Mouse (Mus musculus): Measurements from ENCODE around the gene Bcorl1. TPM values are rescaled to one million over a fixed set of nuclear protein-coding genes. Genes with fewer than 3 reads are reported as not detected.

Gene Bcorl1
- polyA plus RNA-seq (2015; fragmentation: Nextera tagmentation; extraction: Ambion mirVana) = 1.6 and 1.9 TPM in 2 replicates

DNA sequence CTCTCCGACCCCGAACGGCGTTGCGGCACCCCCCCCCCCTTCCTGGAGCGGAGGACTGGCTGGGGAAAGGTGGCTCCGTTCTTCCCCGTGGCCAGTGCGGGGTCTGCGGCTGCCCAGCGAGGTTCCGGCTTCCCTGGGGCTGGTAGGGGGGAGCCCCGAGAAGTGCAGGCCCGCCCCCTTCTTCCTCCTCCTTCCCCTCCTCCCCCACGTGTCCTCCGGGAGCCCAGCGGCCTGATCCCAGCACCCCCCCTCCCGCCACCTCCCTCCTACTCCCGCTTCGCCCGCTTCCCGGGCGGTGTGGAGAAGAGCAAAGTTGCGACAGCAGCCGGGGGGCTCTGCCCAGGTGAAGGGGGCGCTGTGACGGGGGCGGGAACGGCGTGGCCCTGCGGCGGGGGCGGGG lies at the start of gene Bcorl1:
Bcorl1 (plus strand) TSS at position 218 of the 400 bp plus-strand sequence.
- Histone ChIP-seq H3K4me1 (replicated peaks; ENCODE audit: control insufficient read depth, insufficient read depth, low read length) (no peaks in the 10 kb centered on the region), H3K27me3 (replicated peaks; ENCODE audit: control insufficient read depth, insufficient read depth, low read length) (no peaks in the 10 kb centered on the region), H3K4me3 (ENCODE audit: low read depth, low read length) (peak within 1 kb of the TSS; percentile 56), H3K27ac (ENCODE audit: low read depth, low read length) (peak within 1 kb of the TSS; percentile 54), H3K36me3 (ENCODE audit: control insufficient read depth, insufficient read depth) (no peaks in the 10 kb centered on the region), H3K9me3 (ENCODE audit: control insufficient read depth) (no peaks in the 10 kb centered on the region), H3K4me2 (replicated peaks; ENCODE audit: low read depth) (peak within 1 kb of the TSS; percentile 87), H3K9ac (ENCODE audit: low read depth, low read length) (peak within 1 kb of the TSS; percentile 40; the same call in 1 of the 2 replicates)
- peak; percentile 26; the same call in 1 of the 2 replicates for ATAC-seq
- WGBS = 24% methylated on average over 13 of the region's 33 CpGs
- TF ChIP-seq CTCF (IDR thresholded peaks at IDR 0.05; ENCODE audit: low read depth) = no peak

DNA sequence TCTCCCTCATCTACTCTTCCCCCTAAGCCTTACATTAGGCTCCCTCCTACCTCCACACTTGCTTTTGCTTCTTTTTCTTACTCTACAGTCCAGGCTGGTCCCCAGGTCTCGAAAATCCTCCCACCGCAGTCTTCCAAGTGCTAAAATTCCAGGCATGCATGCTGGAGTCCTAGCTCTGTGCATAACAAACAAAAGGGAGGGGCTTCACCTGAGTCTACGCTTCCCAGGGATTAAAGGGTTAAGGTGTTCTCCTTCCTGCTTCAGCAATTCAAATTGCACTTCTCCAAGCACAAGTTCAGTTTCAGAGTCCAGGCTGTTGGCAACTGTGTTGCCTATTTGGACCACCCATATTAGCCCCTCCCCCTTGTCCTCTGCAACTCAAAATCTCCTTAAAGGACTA lies 49.7 kb upstream of the Bcorl1 start:
- no peaks in the 10 kb centered on the region for H3K4me1 ChIP-seq (replicated peaks; ENCODE audit: control insufficient read depth, insufficient read depth, low read length)
- no peaks in the 10 kb centered on the region for H3K36me3 ChIP-seq (ENCODE audit: control insufficient read depth, insufficient read depth)
- H3K4me3 ChIP-seq (ENCODE audit: low read depth, low read length) = no peak overlapping the region
- ATAC-seq = no peak
- H3K9me3 ChIP-seq (ENCODE audit: control insufficient read depth) = no peaks in the 10 kb centered on the region
- H3K27me3 ChIP-seq (replicated peaks; ENCODE audit: control insufficient read depth, insufficient read depth, low read length) = no peaks in the 10 kb centered on the region
- no peak for TF ChIP-seq CTCF (IDR thresholded peaks at IDR 0.05; ENCODE audit: low read depth)
- WGBS = 47% methylated on average over 3 of the region's 3 CpGs
- H3K4me2 ChIP-seq (replicated peaks; ENCODE audit: low read depth) = no peak overlapping the region
- no peak overlapping the region for H3K27ac ChIP-seq (ENCODE audit: low read depth, low read length)
- no peak overlapping the region for H3K9ac ChIP-seq (ENCODE audit: low read depth, low read length)

DNA sequence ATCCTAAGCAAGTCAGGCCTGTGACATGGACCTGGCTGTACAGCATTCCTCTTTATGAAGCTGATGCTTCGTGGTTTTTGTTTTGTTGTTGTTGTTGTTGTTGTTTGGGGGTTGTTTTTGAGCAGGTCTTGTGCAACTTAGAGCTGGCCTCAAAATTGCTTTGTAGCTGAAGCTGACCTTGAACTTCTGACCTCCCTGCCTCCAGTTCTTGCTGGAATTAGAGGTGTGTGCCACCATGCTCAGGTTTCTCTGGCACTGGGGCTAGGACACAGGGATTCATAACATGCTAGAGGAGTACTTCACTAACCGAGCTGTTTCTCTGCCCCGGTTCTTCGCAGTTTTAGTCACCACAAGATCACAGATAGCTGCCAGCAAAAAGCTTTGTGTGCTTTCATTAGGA lies 35.8 kb upstream of the Bcorl1 start:
- H3K27ac ChIP-seq (ENCODE audit: low read depth, low read length) = no peak overlapping the region
- H3K4me3 ChIP-seq (ENCODE audit: low read depth, low read length) = no peak overlapping the region
- no peaks in the 10 kb centered on the region for H3K27me3 ChIP-seq (replicated peaks; ENCODE audit: control insufficient read depth, insufficient read depth, low read length)
- WGBS = 80% methylated on average over 4 of the region's 4 CpGs
- no peaks in the 10 kb centered on the region for H3K4me1 ChIP-seq (replicated peaks; ENCODE audit: control insufficient read depth, insufficient read depth, low read length)
- H3K4me2 ChIP-seq (replicated peaks; ENCODE audit: low read depth) = no peak overlapping the region
- no peak for TF ChIP-seq CTCF (IDR thresholded peaks at IDR 0.05; ENCODE audit: low read depth)
- H3K9ac ChIP-seq (ENCODE audit: low read depth, low read length) = no peak overlapping the region
- no peak for ATAC-seq
- H3K36me3 ChIP-seq (ENCODE audit: control insufficient read depth, insufficient read depth) = no peaks in the 10 kb centered on the region
- H3K9me3 ChIP-seq (ENCODE audit: control insufficient read depth) = no peaks in the 10 kb centered on the region

DNA sequence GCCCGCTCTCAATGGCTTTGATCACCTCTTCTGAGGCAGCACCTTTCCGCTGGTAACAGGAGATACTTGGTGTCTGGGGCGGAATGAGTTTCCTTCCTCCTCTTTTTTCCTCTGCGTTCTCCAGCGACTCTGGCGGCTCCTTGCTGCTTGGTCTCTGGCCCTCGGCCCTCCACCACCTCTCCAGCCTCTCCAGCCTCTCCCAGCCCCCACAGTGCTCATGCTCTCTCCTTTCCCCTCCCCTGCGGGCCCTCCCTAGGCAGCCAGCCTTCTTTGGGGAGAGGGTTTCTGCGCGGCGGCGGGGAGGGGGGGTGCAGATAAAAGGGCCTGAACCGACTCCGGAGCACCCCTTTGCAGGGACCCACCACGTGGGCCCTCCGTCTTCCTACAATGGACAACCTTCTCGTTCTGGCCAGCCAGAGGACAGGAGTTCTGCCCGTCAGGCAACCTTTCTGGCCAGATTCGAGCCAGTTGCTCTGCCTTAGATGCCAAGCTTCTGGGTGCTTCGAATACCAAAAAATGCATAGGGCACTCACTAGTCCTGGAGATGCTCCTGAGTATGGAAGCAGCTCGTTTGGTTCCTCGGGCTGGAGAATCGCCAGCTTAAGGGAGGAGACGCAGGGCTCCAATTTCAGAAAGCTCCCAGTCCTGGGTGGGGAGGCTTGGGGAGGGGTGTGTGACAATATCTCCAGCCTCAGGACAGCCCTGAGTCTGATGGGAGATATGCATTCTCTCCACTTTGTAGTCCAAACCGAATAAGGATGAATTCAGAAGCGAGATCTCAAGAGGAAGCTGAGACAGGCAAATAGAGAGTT lies 30.2 kb upstream of the Bcorl1 start:
- Histone ChIP-seq H3K27me3 (replicated peaks; ENCODE audit: control insufficient read depth, insufficient read depth, low read length) (no peaks in the 10 kb centered on the region), H3K27ac (ENCODE audit: low read depth, low read length) (no peak overlapping the region), H3K4me3 (ENCODE audit: low read depth, low read length) (0 out of 2 replicates have a peak overlapping the region, but pooled peaks have one; percentile 7), H3K4me1 (replicated peaks; ENCODE audit: control insufficient read depth, insufficient read depth, low read length) (no peaks in the 10 kb centered on the region), H3K4me2 (replicated peaks; ENCODE audit: low read depth) (peak overlapping the region; percentile 38), H3K9ac (ENCODE audit: low read depth, low read length) (no peak overlapping the region), H3K9me3 (ENCODE audit: control insufficient read depth) (no peaks in the 10 kb centered on the region), H3K36me3 (ENCODE audit: control insufficient read depth, insufficient read depth) (no peaks in the 10 kb centered on the region)
- 28% methylated on average over 25 of the region's 26 CpGs for WGBS
- ATAC-seq = no peak
- no peak for TF ChIP-seq CTCF (IDR thresholded peaks at IDR 0.05; ENCODE audit: low read depth)

DNA sequence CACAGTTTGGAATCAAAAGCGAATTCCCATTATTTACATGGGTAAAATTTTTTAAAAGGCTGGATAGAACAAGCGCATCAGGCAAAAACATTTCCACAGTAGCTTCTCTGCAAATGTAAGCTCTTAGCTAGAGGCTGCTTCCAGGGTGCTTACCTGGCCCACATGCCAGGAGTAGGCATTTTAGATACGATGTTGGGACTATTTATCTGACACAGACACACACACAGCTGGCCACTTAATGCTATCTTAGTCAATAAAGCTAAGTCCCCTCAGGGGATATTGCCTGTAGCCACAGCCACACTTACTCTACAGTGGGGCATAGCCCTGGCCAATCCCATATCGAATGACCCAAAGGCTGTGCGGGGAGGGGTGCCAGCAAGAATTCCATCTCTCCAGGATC lies 29.4 kb upstream of the Bcorl1 start:
- H3K4me1 ChIP-seq (replicated peaks; ENCODE audit: control insufficient read depth, insufficient read depth, low read length) = no peaks in the 10 kb centered on the region
- no peak for ATAC-seq
- H3K9ac ChIP-seq (ENCODE audit: low read depth, low read length) = no peak overlapping the region
- H3K27me3 ChIP-seq (replicated peaks; ENCODE audit: control insufficient read depth, insufficient read depth, low read length) = no peaks in the 10 kb centered on the region
- H3K4me3 ChIP-seq (ENCODE audit: low read depth, low read length) = no peak overlapping the region
- H3K27ac ChIP-seq (ENCODE audit: low read depth, low read length) = no peak overlapping the region
- H3K36me3 ChIP-seq (ENCODE audit: control insufficient read depth, insufficient read depth) = no peaks in the 10 kb centered on the region
- no peak for TF ChIP-seq CTCF (IDR thresholded peaks at IDR 0.05; ENCODE audit: low read depth)
- H3K9me3 ChIP-seq (ENCODE audit: control insufficient read depth) = no peaks in the 10 kb centered on the region
- WGBS = 83% methylated on average over 5 of the region's 5 CpGs
- H3K4me2 ChIP-seq (replicated peaks; ENCODE audit: low read depth) = no peak overlapping the region

DNA sequence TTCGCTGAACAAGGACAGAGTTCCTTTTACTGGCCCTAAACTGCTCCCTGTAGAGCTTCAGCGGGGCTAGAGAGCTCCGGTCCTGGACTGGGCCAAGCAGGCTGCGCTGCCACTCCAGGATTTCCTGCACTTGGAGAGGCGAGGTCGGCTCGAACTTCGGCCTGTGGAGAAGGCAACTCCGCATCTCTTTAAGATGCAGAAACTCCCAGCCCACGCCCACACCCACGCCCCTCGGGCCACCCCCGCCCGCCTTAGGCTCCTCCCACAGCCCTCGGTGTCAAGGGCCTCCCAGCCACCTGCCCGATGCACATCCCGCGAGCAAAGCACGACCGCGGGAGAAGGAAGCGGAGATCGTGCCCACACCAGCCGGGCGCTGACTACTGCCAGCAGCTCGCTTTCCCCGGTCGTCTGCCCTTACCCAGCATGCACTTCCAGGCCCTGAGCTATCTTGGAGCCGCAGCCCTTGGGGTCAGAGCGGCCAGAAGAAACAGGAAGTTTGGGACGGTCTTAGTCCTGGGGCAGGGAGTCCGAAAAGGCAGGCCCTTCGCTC lies 26.6 kb upstream of the Bcorl1 start:
- Histone ChIP-seq H3K9me3 (ENCODE audit: control insufficient read depth) (no peaks in the 10 kb centered on the region), H3K9ac (ENCODE audit: low read depth, low read length) (peak overlapping the region; percentile 40; the same call in 1 of the 2 replicates), H3K27me3 (replicated peaks; ENCODE audit: control insufficient read depth, insufficient read depth, low read length) (no peaks in the 10 kb centered on the region), H3K36me3 (ENCODE audit: control insufficient read depth, insufficient read depth) (no peaks in the 10 kb centered on the region), H3K27ac (ENCODE audit: low read depth, low read length) (peak overlapping the region; percentile 46; the same call in 1 of the 2 replicates), H3K4me3 (ENCODE audit: low read depth, low read length) (peak overlapping the region; percentile 31), H3K4me2 (replicated peaks; ENCODE audit: low read depth) (peak overlapping the region; percentile 63), H3K4me1 (replicated peaks; ENCODE audit: control insufficient read depth, insufficient read depth, low read length) (no peaks in the 10 kb centered on the region)
- ATAC-seq = peak; percentile 92
- TF ChIP-seq CTCF (IDR thresholded peaks at IDR 0.05; ENCODE audit: low read depth) = no peak
- 17% methylated on average over 32 of the region's 33 CpGs for WGBS
